Mouse (Mus musculus): ENCODE data around the gene Hip1.

DNA sequence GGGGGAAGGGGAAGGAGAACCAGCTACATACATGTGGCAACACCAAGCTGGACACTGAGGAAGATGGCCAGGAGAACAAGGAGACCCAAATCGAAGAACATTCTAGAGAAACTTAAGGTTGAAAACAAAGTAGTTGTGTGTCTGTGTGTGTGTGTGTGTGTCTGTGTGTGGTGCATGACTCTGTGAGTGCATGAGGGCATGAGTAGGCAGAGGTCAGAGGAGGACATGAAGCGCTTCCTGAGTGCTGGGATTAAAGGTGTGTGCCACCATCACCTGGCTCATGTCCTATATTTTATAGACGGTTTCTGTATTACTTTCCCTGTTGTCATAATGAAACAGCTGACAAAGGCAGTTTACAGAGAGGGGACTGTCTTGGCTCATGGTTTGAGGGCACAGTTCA is 18.5 kb upstream of the Hip1 start, which contains the start of gene Ccl26:
- no peak for TF ChIP-seq CTCF (IDR thresholded peaks at IDR 0.05; ENCODE audit: control insufficient read depth, insufficient read depth, low read length)
- no peak for TF ChIP-seq POLR2A (IDR thresholded peaks at IDR 0.05; ENCODE audit: borderline replicate concordance, control insufficient read depth, low read depth, low read length)
